Comparison of ENCODE assay signal across 26 mouse cellular contexts in the genomic region with DNA sequence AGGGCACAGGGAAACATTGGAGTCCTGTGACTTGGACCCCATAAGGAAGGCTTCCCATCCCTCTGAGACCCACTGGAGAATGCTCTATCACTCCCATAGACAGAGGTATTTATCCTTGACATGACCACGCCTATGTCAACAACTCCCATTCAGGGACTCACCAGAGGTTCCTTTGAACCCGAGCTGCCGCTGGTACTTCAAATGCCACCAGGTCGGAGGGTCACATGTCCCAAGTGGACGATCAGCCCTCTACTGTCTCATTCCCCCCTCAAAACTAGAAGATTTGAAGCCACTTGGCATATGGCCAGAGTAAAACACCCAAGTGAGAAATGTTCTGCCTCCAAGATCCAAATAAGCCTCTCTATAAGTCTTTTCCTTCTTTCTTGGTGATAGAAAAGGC. TPM values are rescaled to one million over a fixed set of nuclear protein-coding genes. Genes with fewer than 3 reads are reported as not detected.
DNase-seq lines count a peak whose midpoint lies in the region; ATAC-seq and TF ChIP-seq lines count a peak whose summit lies in the region.
"Had no signal": no experiment of that assay in that cellular context is flagged by ENCODE, and none has a peak within 500 bp of the region (broad histone marks: within the 10 kb centered on the region; RNA-seq: fewer than 3 reads in every experiment).

No protein-coding gene starts in this region.

- no peak for DNase-seq in forebrain, postnatal 0 days
- no peak for DNase-seq in hindbrain, embryonic 10.5 days (ENCODE audit: low spot score)
- no peak for DNase-seq in hindbrain, embryonic 11.5 days (ENCODE audit: low spot score)
- DNase-seq in midbrain, embryonic 11.5 days (ENCODE audit: low spot score, missing footprints): peak; percentile 83
- DNase-seq in midbrain, embryonic 10.5 days (ENCODE audit: low spot score): no peak
- DNase-seq in left cerebral cortex, adult 8-10 months (ENCODE audit: low spot score in 2 of 2): no peak
- DNase-seq in adrenal gland, postnatal 14 days: no peak
- DNase-seq: cerebellum, adult 11 months; cerebellum, adult 9-11 months; gastrocnemius, adult 2 months; heart, postnatal 10 days; kidney, adult 18-20 months; kidney, postnatal 25 days; layer of hippocampus, postnatal 36 days; thymus, postnatal 25 days had no signal

- no peaks in the 10 kb centered on the region for H3K27me3 ChIP-seq in forebrain, embryonic 13.5 days
- H3K27me3 ChIP-seq in forebrain, postnatal 0 days (ENCODE audit: insufficient read depth, low read length): no peaks in the 10 kb centered on the region
- no peaks in the 10 kb centered on the region for H3K27me3 ChIP-seq in hindbrain, embryonic 10.5 days (ENCODE audit: insufficient read depth, poor library complexity, severe bottlenecking)
- H3K27me3 ChIP-seq in hindbrain, embryonic 11.5 days (ENCODE audit: control insufficient read depth, insufficient read depth, low read length): no peaks in the 10 kb centered on the region
- no peaks in the 10 kb centered on the region for H3K27me3 ChIP-seq in midbrain, embryonic 11.5 days (ENCODE audit: control insufficient read depth, insufficient read depth, low read length)
- H3K27me3 ChIP-seq in midbrain, embryonic 10.5 days (ENCODE audit: low read depth, poor library complexity, severe bottlenecking): no peaks in the 10 kb centered on the region
- H3K27me3 ChIP-seq: embryonic facial prominence, embryonic 13.5 days; limb, embryonic 13.5 days; midbrain, embryonic 13.5 days; stomach, embryonic 15.5 days had no signal

- H3K9me3 ChIP-seq in forebrain, embryonic 13.5 days (replicated peaks): no peaks in the 10 kb centered on the region
- no peaks in the 10 kb centered on the region for H3K9me3 ChIP-seq in forebrain, postnatal 0 days (ENCODE audit: low read length)
- H3K9me3 ChIP-seq in hindbrain, embryonic 10.5 days: no peaks in the 10 kb centered on the region
- H3K9me3 ChIP-seq in hindbrain, embryonic 11.5 days (ENCODE audit: control insufficient read depth, low read length): no peaks in the 10 kb centered on the region
- H3K9me3 ChIP-seq in midbrain, embryonic 11.5 days (ENCODE audit: control insufficient read depth, low read length): no peaks in the 10 kb centered on the region
- H3K9me3 ChIP-seq in midbrain, embryonic 10.5 days (replicated peaks): no peaks in the 10 kb centered on the region
- H3K9me3 ChIP-seq: embryonic facial prominence, embryonic 13.5 days; limb, embryonic 13.5 days; midbrain, embryonic 13.5 days; stomach, embryonic 15.5 days had no signal

- TF ChIP-seq CTCF in forebrain, postnatal 0 days (IDR thresholded peaks at IDR 0.05; ENCODE audit: low read depth): no peak

- no peak overlapping the region for H3K4me3 ChIP-seq in forebrain, embryonic 13.5 days
- H3K4me3 ChIP-seq in forebrain, postnatal 0 days (ENCODE audit: low read depth, low read length): no peak overlapping the region
- no peak overlapping the region for H3K4me3 ChIP-seq in hindbrain, embryonic 10.5 days
- no peak overlapping the region for H3K4me3 ChIP-seq in hindbrain, embryonic 11.5 days (ENCODE audit: low read depth, low read length)
- H3K4me3 ChIP-seq in midbrain, embryonic 11.5 days (ENCODE audit: low read depth, low read length): no peak overlapping the region
- H3K4me3 ChIP-seq in midbrain, embryonic 10.5 days: no peak overlapping the region
- H3K4me3 ChIP-seq: embryonic facial prominence, embryonic 13.5 days; erythroblast, embryonic 14.5 days; gastrocnemius, adult 2 months; layer of hippocampus, adult 2 months; limb, embryonic 13.5 days; midbrain, embryonic 13.5 days; stomach, embryonic 15.5 days had no signal

- H3K4me1 ChIP-seq in forebrain, embryonic 13.5 days: 0 out of 2 replicates have a peak, but pooled peaks cover 7% of the 10 kb centered on the region
- peaks cover 12% of the 10 kb centered on the region; the same call in 1 of the 2 replicates for H3K4me1 ChIP-seq in forebrain, postnatal 0 days (ENCODE audit: insufficient read depth)
- peaks cover 10% of the 10 kb centered on the region for H3K4me1 ChIP-seq in hindbrain, embryonic 10.5 days (replicated peaks)
- H3K4me1 ChIP-seq in hindbrain, embryonic 11.5 days (replicated peaks; ENCODE audit: control insufficient read depth, insufficient read depth, low read length): no peaks in the 10 kb centered on the region
- no peaks in the 10 kb centered on the region for H3K4me1 ChIP-seq in midbrain, embryonic 11.5 days (ENCODE audit: control insufficient read depth, insufficient read depth, low read length)
- peaks cover 9% of the 10 kb centered on the region for H3K4me1 ChIP-seq in midbrain, embryonic 10.5 days
- H3K4me1 ChIP-seq: stomach, embryonic 15.5 days had no signal

- H3K36me3 ChIP-seq in forebrain, embryonic 13.5 days (ENCODE audit: poor library complexity, severe bottlenecking): no peaks in the 10 kb centered on the region
- H3K36me3 ChIP-seq in forebrain, postnatal 0 days (ENCODE audit: insufficient read depth): no peaks in the 10 kb centered on the region
- H3K36me3 ChIP-seq in hindbrain, embryonic 10.5 days: no peaks in the 10 kb centered on the region
- no peaks in the 10 kb centered on the region for H3K36me3 ChIP-seq in hindbrain, embryonic 11.5 days (ENCODE audit: control insufficient read depth, insufficient read depth, low read length)
- no peaks in the 10 kb centered on the region for H3K36me3 ChIP-seq in midbrain, embryonic 11.5 days (ENCODE audit: control insufficient read depth, insufficient read depth, low read length)
- no peaks in the 10 kb centered on the region for H3K36me3 ChIP-seq in midbrain, embryonic 10.5 days
- H3K36me3 ChIP-seq: embryonic facial prominence, embryonic 13.5 days; limb, embryonic 13.5 days; midbrain, embryonic 13.5 days; stomach, embryonic 15.5 days had no signal

- peak overlapping the region; percentile 32; the same call in 1 of the 2 replicates for H3K27ac ChIP-seq in forebrain, embryonic 13.5 days
- H3K27ac ChIP-seq in forebrain, postnatal 0 days (ENCODE audit: low read depth, low read length): no peak overlapping the region; the same call in 1 of the 2 replicates
- 0 out of 2 replicates have a peak overlapping the region, but pooled peaks have one; percentile 29 for H3K27ac ChIP-seq in hindbrain, embryonic 10.5 days
- no peak overlapping the region for H3K27ac ChIP-seq in hindbrain, embryonic 11.5 days (ENCODE audit: low read depth, low read length)
- no peak overlapping the region for H3K27ac ChIP-seq in midbrain, embryonic 11.5 days (ENCODE audit: low read depth, low read length)
- H3K27ac ChIP-seq in midbrain, embryonic 10.5 days (replicated peaks): no peak overlapping the region; the same call in 1 of the 2 replicates
- H3K27ac ChIP-seq: embryonic facial prominence, embryonic 13.5 days; gastrocnemius, adult 2 months; hindbrain, embryonic 14.5 days; layer of hippocampus, adult 2 months; limb, embryonic 13.5 days; midbrain, embryonic 13.5 days; stomach, embryonic 15.5 days had no signal

- 55% methylated on average over 5 of the region's 5 CpGs for WGBS in forebrain, embryonic 13.5 days
- WGBS in forebrain, postnatal 0 days: 45% methylated on average over 5 of the region's 5 CpGs
- 30% methylated on average over 5 of the region's 5 CpGs for WGBS in hindbrain, embryonic 10.5 days
- 33% methylated on average over 5 of the region's 5 CpGs for WGBS in hindbrain, embryonic 11.5 days
- WGBS in midbrain, embryonic 11.5 days: 35% methylated on average over 5 of the region's 5 CpGs
- WGBS in midbrain, embryonic 10.5 days: 54% methylated on average over 5 of the region's 5 CpGs

- no peak overlapping the region for H3K4me2 ChIP-seq in forebrain, embryonic 13.5 days
- no peak overlapping the region for H3K4me2 ChIP-seq in forebrain, postnatal 0 days (ENCODE audit: low read depth)
- H3K4me2 ChIP-seq in hindbrain, embryonic 11.5 days (replicated peaks; ENCODE audit: low read depth, low read length): no peak overlapping the region
- H3K4me2 ChIP-seq in midbrain, embryonic 11.5 days: no peak overlapping the region
- H3K4me2 ChIP-seq: embryonic facial prominence, embryonic 13.5 days; heart, embryonic 11.5 days; hindbrain, embryonic 14.5 days; limb, embryonic 13.5 days; midbrain, embryonic 13.5 days; stomach, embryonic 15.5 days had no signal

- no peak for ATAC-seq in forebrain, embryonic 13.5 days
- no peak for ATAC-seq in forebrain, postnatal 0 days
- ATAC-seq in hindbrain, embryonic 11.5 days (ENCODE audit: low FRiP score): no peak
- no peak for ATAC-seq in midbrain, embryonic 11.5 days (ENCODE audit: low FRiP score)
- ATAC-seq: CD4-positive, CD25-positive, alpha-beta regulatory T cell, adult 4 months; inflammation-experienced regulatory T-cells, adult 6 months; midbrain, embryonic 13.5 days had no signal

- H3K9ac ChIP-seq in forebrain, embryonic 13.5 days: no peak overlapping the region
- H3K9ac ChIP-seq in forebrain, postnatal 0 days: no peak overlapping the region
- no peak overlapping the region for H3K9ac ChIP-seq in hindbrain, embryonic 11.5 days (ENCODE audit: low read depth, low read length)
- H3K9ac ChIP-seq in midbrain, embryonic 11.5 days (ENCODE audit: low read length): no peak overlapping the region
- H3K9ac ChIP-seq: embryonic facial prominence, embryonic 13.5 days; hindbrain, embryonic 14.5 days; limb, embryonic 13.5 days; midbrain, embryonic 13.5 days; stomach, embryonic 15.5 days had no signal

RNA-seq across cellular contexts. Expression of a gene that starts 42.8 kb away (rescaled TPM):
- 188 and 198 TPM in 2 replicates for polyA plus RNA-seq in forebrain, embryonic 13.5 days (2015; fragmentation: Nextera tagmentation; extraction: Ambion mirVana)
- total RNA-seq in forebrain, postnatal 0 days (2014; rRNA removed): 24.4 and 31.6 TPM in 2 replicates
- polyA plus RNA-seq in forebrain, postnatal 0 days (2015; fragmentation: Nextera tagmentation; extraction: Ambion mirVana): 144 and 167 TPM in 2 replicates
- polyA plus RNA-seq in hindbrain, embryonic 10.5 days (2016; fragmentation: Nextera tagmentation; extraction: Ambion mirVana): 269 and 286 TPM in 2 replicates
- 180 and 205 TPM in 2 replicates for polyA plus RNA-seq in hindbrain, embryonic 11.5 days (2014; fragmentation: Nextera tagmentation; extraction: Ambion mirVana)
- 199 and 208 TPM in 2 replicates for polyA plus RNA-seq in midbrain, embryonic 11.5 days (2014; fragmentation: Nextera tagmentation; extraction: Ambion mirVana)
- polyA plus RNA-seq in midbrain, embryonic 10.5 days (2016; fragmentation: Nextera tagmentation; extraction: Ambion mirVana): 271 and 281 TPM in 2 replicates
- total RNA-seq in left cerebral cortex, adult 8-10 months (2022): 10 to 100 TPM; 68.9 to 83.0 (median 81.2) TPM
- 87.9 and 88.0 TPM in 2 replicates for total RNA-seq in adrenal gland, postnatal 14 days (2021)

RNA-seq across cellular contexts. Expression of a gene that starts 43.2 kb away (rescaled TPM):
- polyA plus RNA-seq in forebrain, embryonic 13.5 days (2015; fragmentation: Nextera tagmentation; extraction: Ambion mirVana): 21.1 and 24.9 TPM in 2 replicates
- 36.2 and 44.9 TPM in 2 replicates for total RNA-seq in forebrain, postnatal 0 days (2014; rRNA removed)
- polyA plus RNA-seq in forebrain, postnatal 0 days (2015; fragmentation: Nextera tagmentation; extraction: Ambion mirVana): 12.2 and 16.0 TPM in 2 replicates
- polyA plus RNA-seq in hindbrain, embryonic 10.5 days (2016; fragmentation: Nextera tagmentation; extraction: Ambion mirVana): 32.5 and 32.9 TPM in 2 replicates
- 26.7 and 29.8 TPM in 2 replicates for polyA plus RNA-seq in hindbrain, embryonic 11.5 days (2014; fragmentation: Nextera tagmentation; extraction: Ambion mirVana)
- 27.8 and 36.0 TPM in 2 replicates for polyA plus RNA-seq in midbrain, embryonic 11.5 days (2014; fragmentation: Nextera tagmentation; extraction: Ambion mirVana)
- polyA plus RNA-seq in midbrain, embryonic 10.5 days (2016; fragmentation: Nextera tagmentation; extraction: Ambion mirVana): 32.1 and 35.7 TPM in 2 replicates
- total RNA-seq in left cerebral cortex, adult 8-10 months (2022): 10 to 100 TPM; 14.2 to 19.2 (median 15.2) TPM
- total RNA-seq in adrenal gland, postnatal 14 days (2021): 41.0 and 61.5 TPM in 2 replicates

Comparison
In these comparisons a context has a peak if more than half of its experiments do, and no peak if none do; other contexts are left out.
1. H3K27ac ChIP-seq: peak in forebrain, embryonic 13.5 days (single experiment) and hindbrain, embryonic 10.5 days (single experiment); none in forebrain, postnatal 0 days (single experiment), hindbrain, embryonic 11.5 days (single experiment), midbrain, embryonic 11.5 days (single experiment) and midbrain, embryonic 10.5 days (single experiment).